Mouse (Mus musculus) megakaryocyte-erythroid progenitor cell, adult 5-6 weeks (primary cell): Measurements from ENCODE around the gene Hnf1b. TPM values are rescaled to one million over a fixed set of nuclear protein-coding genes. Genes with fewer than 3 reads are reported as not detected.

Experiments
- ATAC-seq: replicated peaks from 2 replicates; pipeline ENCODE4 v1.8.0; 2016; ENCODE audit warnings: mild to moderate bottlenecking, inconsistent platforms; ENCODE audit not compliant: severe bottlenecking, poor library complexity, low FRiP score, low TSS enrichment
- total RNA-seq, 2 experiments: library from RNA; stranded (forward) in 1 of 2; stranded (reverse) in 1 of 2; fragments of 200-1000, 215-1000 nt in 1 of 2; fragments of >200 nt in 1 of 2; fragmentation: Nextera tagmentation in 1 of 2; gene quantifications; 2 replicates each; pipeline ENCODE4 v1.2.3; 2014 to 2017

Hnf1b gene
- total RNA-seq (2014; fragmentation: Nextera tagmentation), result not detected in 2 replicates
- not detected in 2 replicates for total RNA-seq (2017)

- no peak for ATAC-seq
Observed at GRCm38 (mm10) chr11:83849529-83850335, at the start of gene Hnf1b. Hnf1b (plus strand) TSS chr11:83850063.

- ATAC-seq, result no peak
Observed at GRCm38 (mm10) chr11:83802166-83802565, 47.7 kb upstream of the Hnf1b start.

- ATAC-seq, result no peak
Observed at GRCm38 (mm10) chr11:83802581-83802980, 47.3 kb upstream of the Hnf1b start.

GRCm38 (mm10) chr11:83810441-83810840 is 39.4 kb upstream of the Hnf1b start:
- ATAC-seq, result no peak

- ATAC-seq, result no peak
Observed at GRCm38 (mm10) chr11:83815191-83815590, 34.7 kb upstream of the Hnf1b start.

- no peak for ATAC-seq
Observed at GRCm38 (mm10) chr11:83815628-83816027, 34.2 kb upstream of the Hnf1b start.

- no peak for ATAC-seq
Observed at GRCm38 (mm10) chr11:83817048-83817447, 32.8 kb upstream of the Hnf1b start.

GRCm38 (mm10) chr11:83817994-83818393 is 31.9 kb upstream of the Hnf1b start:
- no peak for ATAC-seq

GRCm38 (mm10) chr11:83818591-83819127 is 31.2 kb upstream of the Hnf1b start:
- ATAC-seq, result no peak

GRCm38 (mm10) chr11:83819806-83820483 is 29.9 kb upstream of the Hnf1b start:
- no peak for ATAC-seq

GRCm38 (mm10) chr11:83826142-83826541 is 23.7 kb upstream of the Hnf1b start:
- no peak for ATAC-seq

GRCm38 (mm10) chr11:83828553-83829142 is 21.2 kb upstream of the Hnf1b start:
- ATAC-seq, result no peak

GRCm38 (mm10) chr11:83832389-83832788 is 17.5 kb upstream of the Hnf1b start:
- peak; percentile 67 for ATAC-seq

- ATAC-seq, result no peak
Observed at GRCm38 (mm10) chr11:83833517-83833916, 16.3 kb upstream of the Hnf1b start.

- no peak for ATAC-seq
Observed at GRCm38 (mm10) chr11:83833959-83834496, 15.8 kb upstream of the Hnf1b start.

GRCm38 (mm10) chr11:83839451-83839850 is 10.4 kb upstream of the Hnf1b start:
- no peak for ATAC-seq

- no peak for ATAC-seq
Observed at GRCm38 (mm10) chr11:83843534-83843933, 6.3 kb upstream of the Hnf1b start.

GRCm38 (mm10) chr11:83850586-83851272 is 866 bp downstream of the Hnf1b start:
- ATAC-seq, result no peak

GRCm38 (mm10) chr11:83851273-83852015 is 1.6 kb downstream of the Hnf1b start:
- no peak for ATAC-seq
